Mouse (Mus musculus) liver, adult 2 months (tissue): Measurements from ENCODE around the gene Inpp5d.

Experiments
- CTCF ChIP-seq: fragments of 200-500 bp; IDR thresholded peaks from 2 replicates; pipeline ENCODE4 v1.5.1; 2011; ENCODE audit warnings: low read depth, low read length, control low read depth
- POLR2A ChIP-seq: fragments of 200-500 bp; IDR thresholded peaks from 2 replicates; pipeline ENCODE4 v1.6.1; 2011; ENCODE audit warnings: low read length, control low read depth; ENCODE audit not compliant: insufficient read depth; ENCODE audit errors: extremely low read depth

DNA sequence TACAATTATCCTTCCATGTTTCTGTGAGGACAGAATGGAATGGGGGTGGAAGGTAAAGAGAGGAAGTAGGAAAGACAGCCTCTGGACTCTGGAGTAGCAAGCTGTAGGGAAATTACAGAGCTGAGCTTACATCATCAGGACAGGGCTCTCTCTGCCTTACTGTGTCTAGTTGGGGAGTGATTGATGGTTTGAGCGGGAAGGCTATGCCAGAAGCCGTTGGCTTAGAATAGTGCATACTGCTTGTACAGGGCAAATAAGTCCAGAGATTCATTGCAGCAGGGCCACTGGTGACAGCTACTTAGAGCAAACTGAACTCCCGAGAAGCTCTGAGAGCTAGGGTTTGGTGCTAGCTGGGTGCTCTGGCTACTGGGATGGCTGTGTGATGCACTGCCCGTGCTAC is 66.2 kb downstream of the Inpp5d start:
- TF ChIP-seq CTCF (no peak), POLR2A (no peak)
